Mouse (Mus musculus): ENCODE measurements at regions not wholly inside any gene's neighbourhood (a gene's known extent, or its start where the extent isn't known, plus 50 kb on each side); places are given as distances from the start of the nearest gene placed in this dataset.

DNA sequence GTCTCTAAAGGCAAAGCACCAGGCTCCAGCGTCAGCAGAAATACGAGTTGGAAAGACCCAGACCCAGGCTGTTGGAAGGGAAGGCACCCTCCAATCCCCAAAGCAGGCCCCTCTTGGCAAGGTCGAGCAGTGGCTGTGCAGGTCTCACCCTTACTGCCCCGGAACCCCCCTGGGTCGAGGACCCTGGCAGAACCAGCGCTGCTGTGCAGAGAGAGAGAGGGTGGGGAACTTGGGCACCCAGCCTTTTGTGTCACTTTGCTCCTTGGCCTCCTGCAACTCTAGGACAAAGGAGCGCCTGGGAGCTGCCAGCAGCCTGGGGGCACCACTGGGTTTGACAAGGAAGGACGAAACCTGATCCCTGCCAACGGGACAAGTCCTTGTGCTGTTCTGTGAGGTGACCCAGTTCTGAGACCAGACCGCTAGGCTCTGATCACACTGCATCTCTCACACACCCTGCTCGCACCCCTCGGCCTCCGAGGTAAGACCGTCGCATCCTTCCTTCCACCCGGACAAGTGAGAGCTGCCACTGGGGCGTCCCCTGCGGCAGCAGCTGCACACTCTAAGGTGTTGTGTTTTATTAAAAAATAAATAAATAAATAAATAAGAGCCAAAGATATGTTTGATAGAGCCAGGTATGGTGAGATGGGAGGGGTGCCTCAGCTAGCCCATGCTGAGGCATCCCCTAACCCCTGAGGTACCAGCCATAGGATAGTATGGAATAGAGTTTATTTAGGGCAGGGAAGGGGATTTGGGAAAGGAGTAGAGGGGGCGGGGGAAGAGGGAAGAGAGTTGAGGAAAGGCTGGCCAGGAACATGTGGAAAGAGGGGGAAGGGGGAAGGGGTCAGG, 138.2 kb downstream of the Ly86 start:
- no peaks in the 10 kb centered on the region for H3K9me3 ChIP-seq
- peaks cover 8% of the 10 kb centered on the region for H3K4me1 ChIP-seq
- no peak overlapping the region for H3K4me3 ChIP-seq
- WGBS: 22% methylated on average over 19 of the region's 19 CpGs
- peak; percentile 73 for ATAC-seq (ENCODE audit: low FRiP score, low read depth)
- no peaks in the 10 kb centered on the region for H3K27me3 ChIP-seq (replicated peaks)
- H3K9ac ChIP-seq: peak overlapping the region; percentile 33
- peak overlapping the region; percentile 53 for H3K4me2 ChIP-seq (replicated peaks)
- no peaks in the 10 kb centered on the region for H3K36me3 ChIP-seq
- no peak overlapping the region for H3K27ac ChIP-seq

DNA sequence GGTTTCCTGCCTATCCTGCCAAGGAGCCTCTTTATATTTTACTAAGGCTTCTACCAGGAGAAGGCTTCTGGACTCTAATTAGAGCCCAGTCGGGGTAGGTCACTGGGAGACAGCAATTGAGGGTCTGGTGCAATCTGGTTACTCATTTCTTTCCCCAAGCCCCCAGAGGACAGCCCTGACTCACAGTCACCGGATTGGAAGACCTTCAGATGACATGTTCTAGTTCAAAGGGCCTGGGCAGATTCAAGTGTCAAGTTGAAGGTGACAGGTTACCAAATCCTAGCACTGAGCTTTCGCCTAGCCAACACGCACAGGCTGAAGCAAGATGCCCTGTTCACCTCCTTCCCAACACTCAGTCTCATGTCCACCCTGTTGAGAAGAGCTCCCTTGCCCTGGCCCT, 139.6 kb downstream of the Ly86 start:
- H3K9me3 ChIP-seq: no peaks in the 10 kb centered on the region
- ATAC-seq (ENCODE audit: low FRiP score, low read depth): no peak
- peaks cover 8% of the 10 kb centered on the region for H3K4me1 ChIP-seq
- H3K4me2 ChIP-seq (replicated peaks): no peak overlapping the region
- H3K27ac ChIP-seq: no peak overlapping the region
- H3K27me3 ChIP-seq (replicated peaks): no peaks in the 10 kb centered on the region
- no peak overlapping the region for H3K4me3 ChIP-seq
- 82% methylated on average over 4 of the region's 4 CpGs for WGBS
- no peak overlapping the region for H3K9ac ChIP-seq
- H3K36me3 ChIP-seq: no peaks in the 10 kb centered on the region

DNA sequence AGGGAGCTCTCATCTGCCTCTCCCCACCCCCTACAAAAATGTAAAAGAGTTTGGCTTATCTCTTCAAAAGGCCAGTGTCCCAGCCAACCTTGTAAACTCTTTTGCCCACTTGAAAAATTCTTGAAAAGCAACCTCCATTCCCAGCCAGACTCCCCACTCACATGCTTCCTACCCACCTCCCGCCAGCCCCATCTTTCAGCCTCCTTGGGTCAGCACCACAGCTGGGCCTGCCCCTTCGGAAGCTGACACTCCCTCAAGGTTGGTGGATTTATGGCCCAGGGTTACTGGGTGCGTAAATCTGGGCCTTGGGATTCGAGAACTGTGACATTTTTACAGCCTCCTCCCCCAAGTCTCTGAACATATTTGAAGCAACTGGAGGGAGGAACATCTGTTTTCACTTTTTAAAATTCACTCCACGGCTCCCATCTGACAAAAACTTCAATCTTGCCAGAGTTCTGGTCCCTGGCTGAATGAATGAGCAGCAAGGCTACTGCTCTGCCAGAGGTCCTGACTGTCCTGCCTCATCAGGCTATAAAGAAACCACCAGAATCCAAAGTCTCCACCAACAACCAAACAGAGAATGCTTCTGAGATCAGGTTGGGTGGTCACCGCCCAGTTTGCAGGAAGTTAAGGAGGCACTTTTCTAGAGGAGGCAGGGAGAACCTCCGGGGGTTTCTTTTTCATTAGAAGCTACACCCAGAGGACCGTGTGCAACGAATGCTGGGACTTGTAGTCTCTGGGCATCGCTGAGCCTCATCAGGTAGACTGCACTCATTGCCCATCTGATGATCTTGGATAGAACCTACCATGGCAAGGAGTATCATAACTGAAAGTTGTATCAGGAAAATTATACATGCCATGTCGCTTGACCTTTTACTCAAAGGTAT, 147.3 kb downstream of the Ly86 start:
- Histone ChIP-seq H3K9me3 (no peaks in the 10 kb centered on the region), H3K36me3 (no peaks in the 10 kb centered on the region), H3K4me3 (no peak overlapping the region), H3K9ac (no peak overlapping the region), H3K27me3 (replicated peaks) (no peaks in the 10 kb centered on the region), H3K27ac (no peak overlapping the region), H3K4me1 (no peaks in the 10 kb centered on the region), H3K4me2 (replicated peaks) (no peak overlapping the region)
- 45% methylated on average over 11 of the region's 11 CpGs for WGBS
- ATAC-seq (ENCODE audit: low FRiP score, low read depth): no peak

DNA sequence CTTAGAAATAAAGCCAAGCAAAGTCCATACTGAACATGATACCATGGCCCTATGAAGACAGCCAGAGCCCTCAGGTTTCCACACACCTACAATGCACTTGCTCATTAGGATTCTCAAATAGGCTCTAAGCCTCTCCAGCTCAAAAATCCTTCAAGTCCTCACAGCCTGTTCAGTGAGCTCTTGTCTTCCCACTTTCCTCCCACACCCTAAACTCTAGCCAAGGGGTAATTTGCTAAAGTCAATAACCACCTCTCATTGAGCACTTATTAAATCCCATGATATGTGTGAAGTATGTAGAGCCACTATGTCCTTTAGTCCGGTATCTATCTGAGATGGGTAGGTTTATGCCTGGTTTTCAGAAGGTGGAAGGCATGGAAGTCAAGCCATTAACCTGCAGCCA, 148.3 kb downstream of the Ly86 start:
- Histone ChIP-seq H3K9me3 (no peaks in the 10 kb centered on the region), H3K4me1 (no peaks in the 10 kb centered on the region), H3K36me3 (no peaks in the 10 kb centered on the region), H3K9ac (no peak overlapping the region), H3K4me2 (replicated peaks) (no peak overlapping the region), H3K4me3 (no peak overlapping the region), H3K27me3 (replicated peaks) (no peaks in the 10 kb centered on the region), H3K27ac (no peak overlapping the region)
- 100% methylated on average over 1 of the region's 1 CpGs for WGBS
- ATAC-seq (ENCODE audit: low FRiP score, low read depth): no peak

DNA sequence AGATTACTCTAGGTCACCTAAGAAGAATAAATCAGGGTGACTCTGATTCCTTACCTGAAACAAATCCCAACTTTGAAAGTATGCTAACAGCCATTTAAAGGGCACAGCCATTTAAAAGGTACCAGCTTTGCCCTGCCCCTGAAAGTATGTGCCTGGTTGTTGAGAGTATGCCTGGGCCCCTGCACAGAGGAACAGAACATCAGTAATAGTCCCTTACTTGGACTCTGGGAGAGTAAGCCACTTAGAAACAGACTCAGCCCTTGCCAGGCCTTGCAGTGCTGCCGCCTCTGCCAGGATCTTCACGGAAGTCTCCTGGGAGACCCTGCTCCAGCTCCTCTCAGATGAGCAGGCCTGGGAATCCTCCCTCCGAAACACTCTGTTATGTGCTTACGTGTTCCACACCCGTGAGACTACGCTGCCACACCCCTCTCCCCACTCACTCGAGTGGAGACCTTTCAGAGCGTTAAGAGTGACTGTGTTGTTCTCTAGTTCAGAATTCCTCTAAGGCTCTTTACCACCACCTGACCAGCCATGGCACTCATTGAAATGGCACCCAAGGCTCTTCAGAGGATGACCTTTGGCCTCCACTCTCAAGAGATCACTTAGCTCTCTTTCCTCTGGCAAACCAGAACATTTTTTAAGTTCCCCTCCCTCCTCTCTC, 150.4 kb downstream of the Ly86 start:
- no peak for ATAC-seq (ENCODE audit: low FRiP score, low read depth)
- Histone ChIP-seq H3K27me3 (replicated peaks) (no peaks in the 10 kb centered on the region), H3K9me3 (no peaks in the 10 kb centered on the region), H3K4me2 (replicated peaks) (no peak overlapping the region), H3K4me3 (no peak overlapping the region), H3K9ac (no peak overlapping the region), H3K27ac (no peak overlapping the region), H3K4me1 (no peaks in the 10 kb centered on the region), H3K36me3 (no peaks in the 10 kb centered on the region)
- WGBS: 84% methylated on average over 8 of the region's 8 CpGs

DNA sequence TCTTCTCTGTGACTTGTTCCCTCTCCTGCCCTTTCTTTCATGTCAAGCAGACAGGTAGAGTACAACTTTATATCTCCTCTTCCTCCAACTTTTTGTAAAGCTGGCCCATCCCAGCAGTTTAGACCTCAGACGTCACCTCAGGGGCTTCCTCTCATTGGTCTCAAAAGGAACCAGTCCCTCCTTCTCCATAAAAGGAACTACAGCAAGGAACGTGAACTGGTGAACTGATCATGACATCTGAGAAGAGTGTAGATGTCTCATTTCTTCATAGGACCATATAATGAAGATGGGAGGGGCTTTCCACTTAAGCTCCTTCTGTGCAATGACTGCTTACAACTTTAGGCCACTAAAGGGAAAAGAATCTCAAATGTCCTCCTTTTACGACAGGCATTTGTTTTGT, 153.0 kb downstream of the Ly86 start:
- H3K36me3 ChIP-seq: no peaks in the 10 kb centered on the region
- 48% methylated on average over 3 of the region's 3 CpGs for WGBS

DNA sequence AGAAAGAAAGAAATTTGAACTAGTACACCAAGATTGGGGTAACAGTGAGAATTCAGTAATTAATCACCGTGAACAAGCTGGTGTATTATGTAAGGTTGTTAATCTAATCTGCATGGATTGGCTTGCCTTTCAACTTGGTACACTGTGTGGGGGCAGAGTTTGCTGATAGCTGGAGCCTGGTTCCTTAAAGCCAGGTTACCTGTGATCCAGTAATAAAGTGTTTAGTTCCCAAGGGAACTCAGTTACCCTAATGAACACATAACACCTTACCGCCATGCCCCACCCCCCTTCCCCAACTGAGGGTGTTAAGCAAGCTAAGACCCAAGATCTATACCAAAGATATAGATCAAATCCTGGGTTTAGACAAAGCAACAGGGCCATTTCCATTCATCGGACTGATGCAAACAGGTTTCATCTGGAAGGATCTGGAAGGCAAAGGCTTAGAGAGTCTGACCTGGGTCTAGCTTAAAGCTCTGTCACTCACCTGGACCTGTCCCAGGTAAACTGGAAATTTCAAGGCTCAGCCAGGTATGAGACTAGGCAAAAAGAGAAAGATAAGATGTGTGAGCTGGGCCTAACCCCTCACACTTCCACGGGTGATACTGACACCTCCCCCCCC, 155.8 kb downstream of the Ly86 start:
- WGBS: 81% methylated on average over 4 of the region's 4 CpGs
- Histone ChIP-seq H3K27me3 (replicated peaks) (no peaks in the 10 kb centered on the region), H3K4me3 (no peak overlapping the region), H3K4me2 (replicated peaks) (no peak overlapping the region), H3K36me3 (no peaks in the 10 kb centered on the region), H3K9ac (no peak overlapping the region), H3K27ac (no peak overlapping the region), H3K9me3 (no peaks in the 10 kb centered on the region), H3K4me1 (no peaks in the 10 kb centered on the region)
- no peak for ATAC-seq (ENCODE audit: low FRiP score, low read depth)

More for the DNA sequence above, 153.0 kb downstream of the Ly86 start:
- no peaks in the 10 kb centered on the region for H3K9me3 ChIP-seq
- ATAC-seq (ENCODE audit: low FRiP score, low read depth): no peak
- no peaks in the 10 kb centered on the region for H3K4me1 ChIP-seq
- no peaks in the 10 kb centered on the region for H3K27me3 ChIP-seq (replicated peaks)
- H3K9ac ChIP-seq: no peak overlapping the region
- no peak overlapping the region for H3K4me3 ChIP-seq
- no peak overlapping the region for H3K4me2 ChIP-seq (replicated peaks)
- no peak overlapping the region for H3K27ac ChIP-seq

DNA sequence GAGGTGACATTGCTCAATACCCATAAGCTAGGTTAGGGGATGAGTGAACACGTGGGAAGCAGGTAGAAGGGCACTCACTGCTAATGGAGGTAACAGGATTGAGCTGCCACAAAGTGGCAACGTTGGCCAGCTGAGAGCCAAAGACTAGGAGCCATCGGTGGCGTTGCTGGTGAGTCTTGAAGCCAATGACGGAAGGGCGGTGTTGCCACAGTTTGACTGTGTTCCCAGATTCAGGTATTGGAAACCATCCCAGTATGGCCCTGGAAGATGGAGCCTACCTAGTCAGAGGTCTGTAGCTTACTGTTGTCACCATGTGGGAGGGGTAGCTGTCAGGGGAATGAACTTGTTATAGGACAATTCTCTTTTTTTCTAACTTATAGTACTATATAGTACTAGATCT, 158.4 kb downstream of the Ly86 start:
- H3K4me1 ChIP-seq: no peaks in the 10 kb centered on the region; the same call in 1 of the 2 replicates
- H3K4me2 ChIP-seq (replicated peaks): no peak overlapping the region
- H3K9ac ChIP-seq: no peak overlapping the region
- 96% methylated on average over 6 of the region's 6 CpGs for WGBS
- H3K36me3 ChIP-seq: no peaks in the 10 kb centered on the region
- no peak for ATAC-seq (ENCODE audit: low FRiP score, low read depth)
- no peak overlapping the region for H3K4me3 ChIP-seq
- H3K9me3 ChIP-seq: no peaks in the 10 kb centered on the region
- no peaks in the 10 kb centered on the region for H3K27me3 ChIP-seq (replicated peaks)
- no peak overlapping the region for H3K27ac ChIP-seq

DNA sequence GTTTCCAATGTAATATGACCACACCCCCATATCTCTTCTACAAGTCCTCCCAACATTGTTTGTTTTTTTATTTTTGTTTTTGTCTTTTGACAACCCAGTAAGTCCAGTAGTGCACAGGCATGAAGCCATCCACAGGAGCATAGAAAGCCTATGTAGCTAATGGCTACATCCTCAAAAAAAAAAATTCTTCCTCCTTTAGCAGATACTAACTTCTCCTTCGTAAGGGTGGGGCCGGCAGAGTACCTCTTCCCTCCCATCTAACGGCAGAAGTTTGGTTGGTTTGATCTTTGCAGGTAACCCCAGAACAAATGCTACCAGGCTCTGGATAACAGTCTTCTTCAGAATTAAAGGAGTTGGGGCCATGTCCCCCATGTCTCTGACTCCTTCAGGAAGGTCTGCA, 158.9 kb downstream of the Ly86 start:
- H3K4me3 ChIP-seq: no peak overlapping the region
- WGBS: 93% methylated on average over 3 of the region's 3 CpGs
- no peak overlapping the region for H3K27ac ChIP-seq
- no peak for ATAC-seq (ENCODE audit: low FRiP score, low read depth)
- H3K4me1 ChIP-seq: peaks cover 3% of the 10 kb centered on the region
- no peaks in the 10 kb centered on the region for H3K36me3 ChIP-seq
- no peak overlapping the region for H3K4me2 ChIP-seq (replicated peaks)
- H3K9me3 ChIP-seq: no peaks in the 10 kb centered on the region
- no peak overlapping the region for H3K9ac ChIP-seq
- no peaks in the 10 kb centered on the region for H3K27me3 ChIP-seq (replicated peaks)

DNA sequence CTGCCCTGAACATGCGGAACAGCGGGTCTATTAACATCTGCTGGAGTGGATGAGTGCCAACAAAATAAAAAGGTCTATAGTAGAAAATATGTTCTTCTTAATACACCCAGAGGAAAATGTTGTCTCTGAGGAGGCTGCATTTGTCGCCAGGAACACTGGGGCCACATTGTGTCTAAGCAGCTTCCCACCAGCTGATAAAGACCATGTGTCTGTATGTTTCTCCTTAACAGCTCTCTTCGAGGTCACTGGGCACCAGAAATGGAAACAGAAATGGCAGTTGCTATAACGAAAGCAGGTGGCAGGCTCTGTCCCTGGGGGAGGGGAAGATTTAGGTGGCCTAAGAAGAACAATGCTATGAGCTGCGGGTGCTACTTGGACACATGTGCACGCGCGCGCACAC, 159.4 kb downstream of the Ly86 start:
- Histone ChIP-seq H3K9me3 (no peaks in the 10 kb centered on the region), H3K9ac (no peak overlapping the region), H3K4me1 (peaks cover 5% of the 10 kb centered on the region), H3K27me3 (replicated peaks) (no peaks in the 10 kb centered on the region), H3K4me2 (replicated peaks) (no peak overlapping the region), H3K36me3 (no peaks in the 10 kb centered on the region), H3K4me3 (no peak overlapping the region), H3K27ac (no peak overlapping the region)
- WGBS: 82% methylated on average over 10 of the region's 10 CpGs
- ATAC-seq (ENCODE audit: low FRiP score, low read depth): no peak

DNA sequence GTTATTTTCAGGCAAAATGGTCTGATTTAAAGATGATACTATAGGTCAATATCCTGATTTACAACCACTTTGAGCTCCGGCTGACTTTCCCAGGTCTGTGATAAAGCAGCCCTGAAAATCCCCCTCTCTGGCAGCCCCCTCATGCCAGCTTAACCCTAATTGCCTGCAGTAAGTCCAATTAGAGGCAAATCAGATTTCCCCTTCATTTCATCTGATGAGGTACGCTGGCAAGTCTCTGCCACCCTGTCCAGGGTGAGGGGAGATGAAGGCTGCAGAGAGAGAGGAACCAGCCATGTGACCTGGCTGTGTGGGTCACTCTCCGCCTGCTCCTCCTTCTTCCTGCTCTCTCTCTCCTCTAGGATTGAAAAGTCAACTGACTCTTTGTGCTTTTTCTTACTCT, 160.6 kb downstream of the Ly86 start:
- no peak overlapping the region for H3K4me3 ChIP-seq
- H3K9me3 ChIP-seq: no peaks in the 10 kb centered on the region
- peaks cover 5% of the 10 kb centered on the region for H3K4me1 ChIP-seq
- no peak overlapping the region for H3K4me2 ChIP-seq (replicated peaks)
- 76% methylated on average over 3 of the region's 3 CpGs for WGBS
- no peaks in the 10 kb centered on the region for H3K27me3 ChIP-seq (replicated peaks)
- no peak overlapping the region for H3K9ac ChIP-seq
- H3K36me3 ChIP-seq: no peaks in the 10 kb centered on the region
- ATAC-seq (ENCODE audit: low FRiP score, low read depth): no peak
- no peak overlapping the region for H3K27ac ChIP-seq

DNA sequence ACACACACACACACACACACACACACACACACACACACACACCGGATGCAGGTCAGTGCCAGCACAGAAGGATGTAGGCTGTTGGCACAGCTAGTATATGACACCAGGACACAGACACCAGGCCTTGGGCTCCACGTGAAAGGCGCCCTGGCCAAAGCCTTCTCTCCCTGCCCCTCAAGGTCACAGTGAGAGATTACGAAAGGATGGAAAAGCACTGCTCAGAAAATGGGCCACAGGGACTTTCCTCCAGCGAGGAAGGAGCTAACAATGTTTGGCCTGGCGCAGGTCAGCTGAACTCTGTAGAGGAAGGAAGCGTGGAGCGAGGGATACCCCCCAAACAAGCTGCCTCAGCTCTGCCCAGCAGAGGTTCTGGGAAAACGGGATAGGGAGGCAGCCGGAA, 161.0 kb downstream of the Ly86 start:
- H3K4me2 ChIP-seq (replicated peaks): no peak overlapping the region
- H3K9me3 ChIP-seq: no peaks in the 10 kb centered on the region
- H3K4me1 ChIP-seq: peaks cover 5% of the 10 kb centered on the region
- ATAC-seq (ENCODE audit: low FRiP score, low read depth): no peak
- H3K4me3 ChIP-seq: no peak overlapping the region
- H3K36me3 ChIP-seq: no peaks in the 10 kb centered on the region
- H3K27me3 ChIP-seq (replicated peaks): no peaks in the 10 kb centered on the region
- WGBS: 65% methylated on average over 10 of the region's 10 CpGs
- no peak overlapping the region for H3K27ac ChIP-seq
- no peak overlapping the region for H3K9ac ChIP-seq

Data from neural tube, embryonic 12.5 days (tissue).